Mouse (Mus musculus): Measurements from ENCODE around the gene Satb2.

GRCm38 (mm10) chr1:56749629-56750311 lies 228.7 kb downstream of the Satb2 start:
- TF ChIP-seq CTCF (IDR thresholded peaks at IDR 0.05 in 2 of 3, conservative IDR thresholded peaks at IDR 0.05 in 1 of 3; ENCODE audit: control insufficient read depth in 1 of 3, insufficient read depth in 1 of 3, low read depth in 2 of 3, low read length in 3 of 3, poor library complexity in 1 of 3, severe bottlenecking in 1 of 3) (no peak), EP300 (IDR thresholded peaks at IDR 0.05; ENCODE audit: low read depth in 1 of 2, low read length in 2 of 2) (no peak)

Measured in MEL (cell line).